Mouse (Mus musculus) gastrocnemius, adult 2 months (tissue): ENCODE results near the gene Mcoln3. TPM values are rescaled to one million over a fixed set of nuclear protein-coding genes. Genes with fewer than 3 reads are reported as not detected.

Experiments used
- DNase-seq: peaks from one replicate; pipeline ENCODE4 v3.0.0; 2022
- H3K27ac ChIP-seq: fragments of 200-600 bp; 2 replicates; pipeline ENCODE4 v1.8.1; 2022; ENCODE audit warnings: mild to moderate bottlenecking
- H3K4me3 ChIP-seq: fragments of 200-600 bp; 2 replicates; pipeline ENCODE4 v1.8.1; 2022; ENCODE audit warnings: mild to moderate bottlenecking, moderate library complexity
- CTCF ChIP-seq: fragments of 200-600 bp; IDR thresholded peaks from 2 replicates; pipeline ENCODE4 v1.8.1; 2022; ENCODE audit warnings: antibody characterized with exemption, mild to moderate bottlenecking, moderate library complexity
- intact Hi-C: fragments of 180-260 bp; cut with DNase I; formaldehyde crosslinking; loops from one replicate; pipeline ENCODE4 v1.15.1; 2025
- total RNA-seq, 2 experiments: library from RNA; stranded (reverse); gene quantifications; 2 replicates each; pipeline ENCODE4 v1.2.3; 2021

Gene Mcoln3
- total RNA-seq, 2 experiments from 2014 or later = not detected

GRCm38 (mm10) chr3:146145501-146145900, 28.3 kb downstream of the Mcoln3 start:
- Histone ChIP-seq H3K4me3 (no peak overlapping the region), H3K27ac (no peak overlapping the region)
- intact Hi-C loops = no loop called here
- no peak for DNase-seq
- TF ChIP-seq CTCF = no peak

GRCm38 (mm10) chr3:146146131-146146530, 28.9 kb downstream of the Mcoln3 start:
- H3K4me3 ChIP-seq = no peak overlapping the region
- H3K27ac ChIP-seq = no peak overlapping the region
- DNase-seq = no peak
- intact Hi-C loops = no loop called here
- TF ChIP-seq CTCF = no peak

GRCm38 (mm10) chr3:146149156-146150057, 32.2 kb downstream of the Mcoln3 start, which contains the start of gene Mcoln2:
Gene Mcoln2 (plus strand): TSS chr3:146149833.
- TF ChIP-seq CTCF = no peak
- intact Hi-C loops = no loop called here
- DNase-seq = peak; percentile 20
- Histone ChIP-seq H3K4me3 (peak within 1 kb of the TSS; percentile 67), H3K27ac (no peak within 1 kb of the TSS)

GRCm38 (mm10) chr3:146150058-146150400, 32.8 kb downstream of the Mcoln3 start:
- DNase-seq = peak; percentile 54
- intact Hi-C loops = no loop called here
- TF ChIP-seq CTCF = no peak
- H3K4me3 ChIP-seq = peak overlapping the region; percentile 67
- H3K27ac ChIP-seq = no peak overlapping the region

- no peak for TF ChIP-seq CTCF
- no peak overlapping the region for H3K27ac ChIP-seq
- H3K4me3 ChIP-seq = peak overlapping the region; percentile 67
- no peak for DNase-seq
- intact Hi-C loops = no loop called here
These were observed 33.3 kb downstream of the Mcoln3 start for GRCm38 (mm10) chr3:146150560-146150959.

GRCm38 (mm10) chr3:146151328-146151727, 34.1 kb downstream of the Mcoln3 start:
- TF ChIP-seq CTCF = no peak
- no peak overlapping the region for H3K27ac ChIP-seq
- H3K4me3 ChIP-seq = no peak overlapping the region
- intact Hi-C loops = no loop called here
- no peak for DNase-seq

GRCm38 (mm10) chr3:146151755-146152154, 34.5 kb downstream of the Mcoln3 start:
- no peak for TF ChIP-seq CTCF
- no peak for DNase-seq
- intact Hi-C loops = no loop called here
- Histone ChIP-seq H3K4me3 (no peak overlapping the region), H3K27ac (no peak overlapping the region)

GRCm38 (mm10) chr3:146152348-146152747, 35.1 kb downstream of the Mcoln3 start:
- Histone ChIP-seq H3K27ac (no peak overlapping the region), H3K4me3 (no peak overlapping the region)
- intact Hi-C loops = no loop called here
- DNase-seq = no peak
- no peak for TF ChIP-seq CTCF

- Histone ChIP-seq H3K4me3 (no peak overlapping the region), H3K27ac (no peak overlapping the region)
- no peak for TF ChIP-seq CTCF
- intact Hi-C loops = no loop called here
- no peak for DNase-seq
These were observed 35.7 kb downstream of the Mcoln3 start for GRCm38 (mm10) chr3:146152913-146153312.

GRCm38 (mm10) chr3:146153862-146154611, 36.8 kb downstream of the Mcoln3 start:
- H3K27ac ChIP-seq = no peak overlapping the region
- intact Hi-C loops = no loop called here
- TF ChIP-seq CTCF = no peak
- peak; percentile 29 for DNase-seq
- no peak overlapping the region for H3K4me3 ChIP-seq

- no peak for TF ChIP-seq CTCF
- H3K27ac ChIP-seq = no peak overlapping the region
- intact Hi-C loops = no loop called here
- DNase-seq = no peak
- no peak overlapping the region for H3K4me3 ChIP-seq
These were observed 38.7 kb downstream of the Mcoln3 start for GRCm38 (mm10) chr3:146155628-146156576.

GRCm38 (mm10) chr3:146156811-146157210, 39.6 kb downstream of the Mcoln3 start:
- intact Hi-C loops = no loop called here
- no peak for TF ChIP-seq CTCF

More at GRCm38 (mm10) chr3:146156811-146157210, 39.6 kb downstream of the Mcoln3 start:
- Histone ChIP-seq H3K27ac (no peak overlapping the region), H3K4me3 (no peak overlapping the region)
- no peak for DNase-seq
